Mouse (Mus musculus) bone marrow, adult 2 months (tissue): ENCODE results near the gene Zbtb11.
A peak's percentile ranks its signal among the peaks of the same experiment; 100 is the strongest.

Source experiments
- CTCF ChIP-seq: fragments of 200-500 bp; IDR thresholded peaks from 2 replicates; pipeline ENCODE4 v1.5.1; 2011; ENCODE audit warnings: low read length, control low read depth; ENCODE audit not compliant: control insufficient read depth, insufficient read depth
- POLR2A ChIP-seq: fragments of 200-500 bp; IDR thresholded peaks from 2 replicates; pipeline ENCODE4 v1.6.1; 2011; ENCODE audit warnings: low read depth, mild to moderate bottlenecking, control low read depth, low read length, borderline replicate concordance; ENCODE audit not compliant: control insufficient read depth

- TF ChIP-seq POLR2A (peak; percentile 58; the same call in 1 of the 2 replicates), CTCF (no peak)
These were observed 39.1 kb upstream of the Zbtb11 start, which contains the start of gene Cep97 for GRCm38 (mm10) chr16:55934453-55935037.
